Comparison of ENCODE assay signal across 9 mouse cellular contexts in the genomic region with DNA sequence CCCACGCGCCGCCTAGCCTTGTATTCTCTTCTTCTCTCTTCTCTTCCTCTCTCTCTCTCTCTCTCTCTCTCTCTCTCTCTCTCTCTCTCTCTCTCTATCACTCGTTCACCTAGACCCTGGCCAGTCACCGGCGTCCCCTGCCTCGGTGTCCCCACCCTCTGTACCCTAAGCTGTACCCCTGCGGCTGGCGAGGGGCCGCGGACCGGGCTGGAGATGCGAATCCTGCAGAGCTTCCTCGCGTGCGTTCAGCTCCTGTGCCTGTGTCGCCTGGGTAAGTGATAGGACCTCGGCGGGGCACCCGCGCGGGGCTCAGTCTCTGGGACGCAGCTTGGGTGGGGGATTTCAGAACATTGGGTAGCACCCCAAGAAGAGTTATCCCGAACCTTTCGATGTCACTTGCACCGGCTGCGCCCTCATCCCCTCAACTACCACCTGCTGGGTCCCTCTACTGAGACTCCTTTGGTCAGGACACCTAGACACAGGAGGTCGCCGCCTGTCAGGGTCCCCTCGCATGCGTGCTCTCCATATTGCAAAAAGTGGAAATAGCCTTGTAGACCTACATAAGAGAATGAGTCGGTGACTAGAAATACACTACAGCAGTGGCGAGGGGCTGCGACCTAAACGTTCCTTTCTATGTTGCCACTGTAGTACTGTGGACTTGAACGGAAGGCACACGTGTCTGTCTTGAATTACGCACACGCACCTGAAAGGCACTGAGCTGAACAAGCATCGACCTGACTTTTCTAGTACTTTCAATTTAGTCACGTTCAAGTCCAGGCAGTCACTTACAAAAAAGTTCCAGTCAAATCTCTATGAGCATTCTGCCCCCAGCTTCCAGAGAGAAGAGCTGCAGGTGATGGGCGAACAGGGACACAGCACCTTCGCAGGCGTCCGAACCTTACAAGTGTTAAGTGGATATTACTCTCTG. TPM values are rescaled to one million over a fixed set of nuclear protein-coding genes. Genes with fewer than 3 reads are reported as not detected.
DNase-seq lines count a peak whose midpoint lies in the region; ATAC-seq and TF ChIP-seq lines count a peak whose summit lies in the region.
"Had no signal": no experiment of that assay in that cellular context is flagged by ENCODE, and none has a peak within 500 bp of the region (broad histone marks: within the 10 kb centered on the region; RNA-seq: fewer than 3 reads in every experiment).

No protein-coding gene starts in this region.

- H3K4me2 ChIP-seq in intestine, embryonic 16.5 days (ENCODE audit: low read depth, low read length): peak overlapping the region; percentile 95
- H3K4me2 ChIP-seq in midbrain, embryonic 15.5 days: peak overlapping the region; percentile 95

- no peak for TF ChIP-seq CTCF in liver, adult 2 months (IDR thresholded peaks at IDR 0.05; ENCODE audit: low read depth, low read length)

- H3K36me3 ChIP-seq in liver, adult 2 months (ENCODE audit: control insufficient read depth, insufficient read depth, low read length): no peaks in the 10 kb centered on the region
- H3K36me3 ChIP-seq in forebrain, embryonic 10.5 days (replicated peaks): peaks cover 8% of the 10 kb centered on the region; the same call in 1 of the 2 replicates
- no peaks in the 10 kb centered on the region for H3K36me3 ChIP-seq in intestine, embryonic 16.5 days (ENCODE audit: control insufficient read depth, insufficient read depth, low read length)
- H3K36me3 ChIP-seq in midbrain, embryonic 15.5 days (replicated peaks): no peaks in the 10 kb centered on the region

- no peaks in the 10 kb centered on the region for H3K79me2 ChIP-seq in liver, adult 2 months (ENCODE audit: control insufficient read depth, insufficient read depth, low read length)

- DNase-seq in adrenal gland, adult (ENCODE audit: inconsistent age in 2 of 2, low spot score in 1 of 2): peak; percentile 7 to 66
- no peak for DNase-seq in adrenal gland, adult 8-10 months
- no peak for DNase-seq in liver, adult 2 months (ENCODE audit: extremely low read depth, low read depth, low spot score)
- no peak for DNase-seq in liver
- DNase-seq in forebrain, embryonic 10.5 days (ENCODE audit: extremely low spot score, low spot score): no peak

- H3K27me3 ChIP-seq in liver, adult 2 months (ENCODE audit: control insufficient read depth, insufficient read depth, low read length): peaks cover 4% of the 10 kb centered on the region; the same call in 1 of the 2 replicates
- peaks cover 22% of the 10 kb centered on the region for H3K27me3 ChIP-seq in forebrain, embryonic 10.5 days (ENCODE audit: poor library complexity, severe bottlenecking)
- peaks cover 9% of the 10 kb centered on the region; the same call in 1 of the 2 replicates for H3K27me3 ChIP-seq in intestine, embryonic 16.5 days (replicated peaks; ENCODE audit: control insufficient read depth, insufficient read depth, low read length)
- no peaks in the 10 kb centered on the region for H3K27me3 ChIP-seq in midbrain, embryonic 15.5 days (replicated peaks)

- H3K27ac ChIP-seq in liver, adult 2 months (replicated peaks; ENCODE audit: insufficient read depth, low read depth, low read length): no peak overlapping the region
- H3K27ac ChIP-seq in forebrain, embryonic 10.5 days: peak overlapping the region; percentile 92
- H3K27ac ChIP-seq in intestine, embryonic 16.5 days (ENCODE audit: low read length): no peak overlapping the region
- H3K27ac ChIP-seq in midbrain, embryonic 15.5 days: peak overlapping the region; percentile 78

- H3K4me3 ChIP-seq in liver, adult 2 months (ENCODE audit: insufficient read depth, low read depth, low read length): peak overlapping the region; percentile 16; the same call in 1 of the 2 replicates
- H3K4me3 ChIP-seq in forebrain, embryonic 10.5 days: peak overlapping the region; percentile 85
- peak overlapping the region; percentile 58 for H3K4me3 ChIP-seq in intestine, embryonic 16.5 days (ENCODE audit: low read length)
- peak overlapping the region; percentile 82 for H3K4me3 ChIP-seq in midbrain, embryonic 15.5 days

- no peak for TF ChIP-seq POLR2A in liver, adult 2 months (IDR thresholded peaks at IDR 0.05; ENCODE audit: extremely low read depth, insufficient read depth, low read length)

- 3% methylated on average over 45 of the region's 45 CpGs for WGBS in liver, adult 2 months
- 1% methylated on average over 45 of the region's 45 CpGs for WGBS in forebrain, embryonic 10.5 days
- 4% methylated on average over 45 of the region's 45 CpGs for WGBS in intestine, embryonic 16.5 days
- under 1% methylated on average over 45 of the region's 45 CpGs for WGBS in midbrain, embryonic 15.5 days

- no peak overlapping the region for H3K9ac ChIP-seq in liver, adult 2 months (ENCODE audit: low read depth, low read length)
- H3K9ac ChIP-seq in intestine, embryonic 16.5 days (ENCODE audit: low read depth, low read length): peak overlapping the region; percentile 55
- H3K9ac ChIP-seq in midbrain, embryonic 15.5 days: peak overlapping the region; percentile 72

- H3K9me3 ChIP-seq in forebrain, embryonic 10.5 days: no peaks in the 10 kb centered on the region
- no peaks in the 10 kb centered on the region for H3K9me3 ChIP-seq in intestine, embryonic 16.5 days (ENCODE audit: control insufficient read depth, low read length)
- no peaks in the 10 kb centered on the region for H3K9me3 ChIP-seq in midbrain, embryonic 15.5 days

- peak; percentile 76 for ATAC-seq in intestine, embryonic 16.5 days
- peak; percentile 86 for ATAC-seq in midbrain, embryonic 15.5 days (replicated peaks)
- no peak for ATAC-seq in CD4-positive, CD25-positive, alpha-beta regulatory T cell, adult 4 months

- no peaks in the 10 kb centered on the region for H3K4me1 ChIP-seq in liver, adult 2 months (ENCODE audit: control insufficient read depth, insufficient read depth, low read length)
- peaks cover 59% of the 10 kb centered on the region for H3K4me1 ChIP-seq in forebrain, embryonic 10.5 days
- H3K4me1 ChIP-seq in intestine, embryonic 16.5 days (ENCODE audit: control insufficient read depth, insufficient read depth, low read length): peaks cover 10% of the 10 kb centered on the region; the same call in 1 of the 2 replicates
- peaks cover 20% of the 10 kb centered on the region for H3K4me1 ChIP-seq in midbrain, embryonic 15.5 days

RNA-seq across cellular contexts. Expression of gene Ptprz1, which starts 0.6 kb away (rescaled TPM):
- total RNA-seq in adrenal gland, adult 8-10 months (2022): 1 to 10 TPM; 2.5 to 4.3 (median 3.6) TPM
- under 0.01 and 0.13 TPM in 2 replicates for total RNA-seq in liver, adult 2 months (2014; rRNA removed)
- 0.01 and 0.02 TPM in 2 replicates for polyA plus RNA-seq in liver, adult 2 months (2012; rRNA removed)
- 52.2 and 53.1 TPM in 2 replicates for polyA plus RNA-seq in forebrain, embryonic 10.5 days (2016; fragmentation: Nextera tagmentation; extraction: Ambion mirVana)
- 3.2 and 3.4 TPM in 2 replicates for polyA plus RNA-seq in intestine, embryonic 16.5 days (2015; fragmentation: Nextera tagmentation; extraction: Ambion mirVana)
- polyA plus RNA-seq in midbrain, embryonic 15.5 days (2015; fragmentation: Nextera tagmentation; extraction: Ambion mirVana): 69.8 and 74.3 TPM in 2 replicates
- under 1 TPM in 1 of 2 experiments, not detected in 1; 0.15 TPM for polyA plus RNA-seq in CD4-positive, CD25-positive, alpha-beta regulatory T cell, adult 4 months (2017; shearing (Covaris generic))
- total RNA-seq: common myeloid progenitor, adult 5-6 weeks had no signal

Comparison
In these comparisons a context has a peak if more than half of its experiments do, and no peak if none do; other contexts are left out.
1. DNase-seq: peak in adrenal gland, adult (2 of 2); none in adrenal gland, adult 8-10 months (single experiment), liver, adult 2 months (single experiment), liver (single experiment) and forebrain, embryonic 10.5 days (single experiment).
2. H3K27ac ChIP-seq: peak in forebrain, embryonic 10.5 days (single experiment) and midbrain, embryonic 15.5 days (single experiment); none in liver, adult 2 months (single experiment) and intestine, embryonic 16.5 days (single experiment).
3. H3K4me3 ChIP-seq: peak in every context shown above with its lines; median percentile 85 in forebrain, embryonic 10.5 days; 82 in midbrain, embryonic 15.5 days; 58 in intestine, embryonic 16.5 days; 16 in liver, adult 2 months.
4. RNA of gene Ptprz1, which starts 0.6 kb away (polyA plus RNA-seq): 69.8 to 74.3 TPM in midbrain, embryonic 15.5 days and 52.2 to 53.1 TPM in forebrain, embryonic 10.5 days; 3.2 to 3.4 TPM in intestine, embryonic 16.5 days, 0.15 TPM in CD4-positive, CD25-positive, alpha-beta regulatory T cell, adult 4 months and 0.01 to 0.02 TPM in liver, adult 2 months; every median in the first group is over 10 times any median in the second.